Mouse (Mus musculus): ENCODE results near the gene Elmod3. TPM values are rescaled to one million over a fixed set of nuclear protein-coding genes. Genes with fewer than 3 reads are reported as not detected.

Elmod3 gene
- polyA plus RNA-seq, 1 experiment = 32.7 TPM

DNA sequence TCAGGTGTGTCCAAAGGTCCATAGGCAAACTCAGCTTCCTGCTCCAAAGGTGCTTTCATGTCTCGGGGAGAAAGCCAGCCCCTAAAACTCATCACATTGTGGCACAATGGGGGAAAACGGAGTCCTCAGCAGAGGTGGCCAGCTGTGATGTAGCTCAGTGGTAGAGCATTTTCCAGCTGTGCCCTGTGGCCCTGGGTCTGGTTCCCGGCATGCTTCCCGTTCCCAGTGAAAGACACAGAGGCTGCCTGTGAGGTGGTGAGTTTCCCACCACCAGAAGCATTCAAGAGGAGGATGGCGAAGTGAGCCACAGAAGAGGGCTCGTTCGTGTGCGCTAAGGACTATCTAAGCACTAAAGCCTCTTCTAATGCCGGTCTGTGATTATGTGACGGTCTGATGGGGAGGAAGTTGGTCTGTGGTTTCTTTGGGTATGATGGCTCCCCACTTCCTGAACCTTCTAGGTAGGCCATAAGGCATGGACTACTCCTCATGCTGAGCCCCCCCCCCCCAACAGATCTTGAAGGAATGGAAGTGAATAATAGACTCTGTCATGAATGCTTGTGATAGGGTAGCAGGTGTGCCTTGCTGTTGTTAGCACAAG, 47.6 kb downstream of the Elmod3 start:
- Histone ChIP-seq H3K4me1 (ENCODE audit: control insufficient read depth, insufficient read depth, low read length) (peaks cover 3% of the 10 kb centered on the region; the same call in 1 of the 2 replicates), H3K4me3 (replicated peaks; ENCODE audit: insufficient read depth, low read depth, low read length) (no peak overlapping the region), H3K27me3 (ENCODE audit: control insufficient read depth, insufficient read depth, low read length) (no peaks in the 10 kb centered on the region), H3K27ac (ENCODE audit: insufficient read depth, low read length) (no peak overlapping the region)
- no peak for TF ChIP-seq POLR2A (IDR thresholded peaks at IDR 0.05; ENCODE audit: borderline replicate concordance, insufficient read depth, low read length)
- TF ChIP-seq CTCF (IDR thresholded peaks at IDR 0.05; ENCODE audit: borderline replicate concordance, insufficient read depth, low read depth, low read length) = no peak
- WGBS = 92% methylated on average over 10 of the region's 10 CpGs
- DNase-seq = no peak

DNA sequence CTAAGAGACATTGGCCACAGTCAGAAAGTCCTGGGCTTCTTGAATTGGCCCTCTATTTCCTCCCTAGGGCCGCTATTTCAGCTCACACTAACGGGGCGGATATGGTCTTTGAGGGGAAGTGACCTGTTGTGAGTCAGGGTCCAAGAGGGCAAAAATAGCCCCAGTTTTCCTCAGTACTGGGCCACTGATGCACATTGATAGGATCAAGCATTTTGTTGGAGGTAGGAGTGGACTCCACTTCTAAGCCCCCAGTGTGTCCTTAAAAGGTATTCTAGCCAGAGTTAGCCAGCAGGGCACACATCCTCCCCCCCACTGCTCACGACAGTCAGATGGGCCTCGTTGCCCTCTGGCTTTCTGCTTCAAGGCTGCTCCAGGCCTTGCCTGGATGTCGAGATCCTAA, 48.2 kb downstream of the Elmod3 start:
- 62% methylated on average over 6 of the region's 6 CpGs for WGBS
- TF ChIP-seq POLR2A (IDR thresholded peaks at IDR 0.05; ENCODE audit: borderline replicate concordance, insufficient read depth, low read length) (no peak), CTCF (IDR thresholded peaks at IDR 0.05; ENCODE audit: borderline replicate concordance, insufficient read depth, low read depth, low read length) (no peak)

DNA sequence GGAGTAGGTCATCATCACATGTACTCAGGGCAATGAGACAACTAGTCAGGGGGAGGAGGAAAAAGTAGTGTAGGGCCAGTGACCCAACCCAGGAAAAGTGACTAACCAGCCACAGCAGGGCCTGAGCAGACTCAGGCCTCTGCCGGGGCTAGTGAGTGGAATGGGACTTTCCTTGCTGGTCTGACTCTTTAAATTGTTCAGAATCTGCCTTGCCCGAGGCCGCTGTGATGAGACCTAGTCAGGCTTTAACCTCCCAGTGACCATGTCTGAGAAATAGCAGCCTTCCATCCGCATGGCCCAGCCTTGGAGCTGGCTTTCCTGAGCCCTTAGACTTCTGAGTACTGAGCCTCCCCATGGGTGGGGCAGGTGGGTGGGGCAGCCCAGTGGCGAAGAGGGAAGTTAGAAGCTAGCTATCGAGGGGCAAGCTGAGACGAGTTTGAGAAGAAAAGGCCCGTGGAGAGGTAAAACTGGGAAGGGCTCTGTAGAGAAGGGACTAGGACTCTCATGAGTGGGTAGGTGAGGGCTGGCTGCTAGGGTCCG, 49.1 kb downstream of the Elmod3 start:
- Histone ChIP-seq H3K27me3 (ENCODE audit: control insufficient read depth, insufficient read depth, low read length) (no peaks in the 10 kb centered on the region), H3K4me1 (ENCODE audit: control insufficient read depth, insufficient read depth, low read length) (peaks cover 3% of the 10 kb centered on the region; the same call in 1 of the 2 replicates), H3K4me3 (replicated peaks; ENCODE audit: insufficient read depth, low read depth, low read length) (no peak overlapping the region), H3K27ac (ENCODE audit: insufficient read depth, low read length) (no peak overlapping the region)
- TF ChIP-seq POLR2A (IDR thresholded peaks at IDR 0.05; ENCODE audit: borderline replicate concordance, insufficient read depth, low read length) = no peak
- WGBS = 68% methylated on average over 9 of the region's 9 CpGs
- no peak for DNase-seq

More for the DNA sequence above, 48.2 kb downstream of the Elmod3 start:
- no peak for DNase-seq
- Histone ChIP-seq H3K4me3 (replicated peaks; ENCODE audit: insufficient read depth, low read depth, low read length) (no peak overlapping the region), H3K4me1 (ENCODE audit: control insufficient read depth, insufficient read depth, low read length) (peaks cover 3% of the 10 kb centered on the region; the same call in 1 of the 2 replicates), H3K27me3 (ENCODE audit: control insufficient read depth, insufficient read depth, low read length) (no peaks in the 10 kb centered on the region), H3K27ac (ENCODE audit: insufficient read depth, low read length) (no peak overlapping the region)

DNA sequence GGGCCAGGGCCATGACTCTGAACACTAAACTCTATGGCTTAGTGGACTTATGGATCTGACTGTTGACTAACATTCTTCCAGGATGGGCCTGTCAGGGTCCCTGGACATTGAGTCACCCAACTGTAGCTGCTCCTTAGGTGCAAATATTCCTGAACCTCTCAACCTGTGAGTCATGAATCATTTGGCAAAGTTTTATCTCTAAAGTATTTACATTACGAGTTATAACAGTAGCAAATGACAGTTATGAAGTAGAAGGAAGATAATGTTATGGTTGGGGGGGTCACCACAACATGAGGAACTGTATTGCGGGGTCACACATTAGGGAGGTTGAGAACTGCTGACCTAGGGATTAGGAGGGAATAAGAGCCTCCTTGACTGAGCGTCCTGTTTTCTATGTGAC, 50.4 kb downstream of the Elmod3 start:
- Histone ChIP-seq H3K4me3 (replicated peaks; ENCODE audit: insufficient read depth, low read depth, low read length) (no peak overlapping the region), H3K27ac (ENCODE audit: insufficient read depth, low read length) (no peak overlapping the region), H3K27me3 (ENCODE audit: control insufficient read depth, insufficient read depth, low read length) (no peaks in the 10 kb centered on the region), H3K4me1 (ENCODE audit: control insufficient read depth, insufficient read depth, low read length) (no peaks in the 10 kb centered on the region)
- TF ChIP-seq POLR2A (IDR thresholded peaks at IDR 0.05; ENCODE audit: borderline replicate concordance, insufficient read depth, low read length) (no peak), CTCF (IDR thresholded peaks at IDR 0.05; ENCODE audit: borderline replicate concordance, insufficient read depth, low read depth, low read length) (no peak)
- DNase-seq = no peak
- 86% methylated on average over 3 of the region's 3 CpGs for WGBS

DNA sequence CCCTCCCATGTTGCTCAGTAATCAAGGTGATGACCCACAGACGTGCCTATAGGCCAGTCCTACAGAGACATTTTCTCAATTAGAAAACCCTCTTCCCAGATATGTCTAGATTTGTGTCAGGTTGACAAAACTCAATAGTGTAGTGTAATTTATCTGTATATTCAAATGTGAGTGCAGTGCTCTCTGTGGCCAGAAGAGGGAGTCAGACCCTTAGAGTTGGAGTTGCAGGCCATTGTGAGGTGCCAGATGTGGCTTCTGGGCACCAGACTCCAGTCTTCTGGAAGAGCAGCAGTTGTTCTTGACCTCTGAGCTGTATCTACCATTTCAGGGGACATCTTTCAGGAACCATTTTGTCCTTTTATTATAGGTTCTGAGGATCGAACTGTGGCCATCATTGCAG, 51.1 kb downstream of the Elmod3 start:
- H3K27me3 ChIP-seq (ENCODE audit: control insufficient read depth, insufficient read depth, low read length) = no peaks in the 10 kb centered on the region
- H3K4me1 ChIP-seq (ENCODE audit: control insufficient read depth, insufficient read depth, low read length) = no peaks in the 10 kb centered on the region
- H3K4me3 ChIP-seq (replicated peaks; ENCODE audit: insufficient read depth, low read depth, low read length) = no peak overlapping the region
- 93% methylated on average over 2 of the region's 2 CpGs for WGBS
- TF ChIP-seq CTCF (IDR thresholded peaks at IDR 0.05; ENCODE audit: borderline replicate concordance, insufficient read depth, low read depth, low read length) (no peak), POLR2A (IDR thresholded peaks at IDR 0.05; ENCODE audit: borderline replicate concordance, insufficient read depth, low read length) (no peak)
- DNase-seq = no peak
- no peak overlapping the region for H3K27ac ChIP-seq (ENCODE audit: insufficient read depth, low read length)

DNA sequence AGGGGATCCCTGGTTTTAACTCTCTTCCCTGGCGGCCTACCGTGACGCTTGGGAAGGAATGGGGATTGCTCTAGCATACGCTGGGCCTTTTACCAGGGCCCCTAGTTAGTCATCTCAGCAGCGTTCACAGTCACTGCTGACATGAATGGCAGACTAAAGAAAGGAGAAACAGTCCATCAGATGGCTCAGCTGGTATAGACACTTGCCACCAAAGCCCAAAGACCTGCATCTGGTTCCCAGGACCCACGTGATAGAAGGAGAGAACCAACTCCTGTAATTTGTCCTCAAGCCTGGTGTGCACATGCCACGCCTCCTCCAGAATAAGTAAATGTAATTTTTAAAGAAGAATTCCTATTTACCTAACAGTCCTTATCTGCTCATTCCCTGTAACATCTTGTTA, 52.8 kb downstream of the Elmod3 start:
- Histone ChIP-seq H3K27ac (ENCODE audit: insufficient read depth, low read length) (no peak overlapping the region), H3K4me1 (ENCODE audit: control insufficient read depth, insufficient read depth, low read length) (no peaks in the 10 kb centered on the region), H3K27me3 (ENCODE audit: control insufficient read depth, insufficient read depth, low read length) (no peaks in the 10 kb centered on the region), H3K4me3 (replicated peaks; ENCODE audit: insufficient read depth, low read depth, low read length) (no peak overlapping the region)
- DNase-seq = no peak
- no peak for TF ChIP-seq POLR2A (IDR thresholded peaks at IDR 0.05; ENCODE audit: borderline replicate concordance, insufficient read depth, low read length)
- no peak for TF ChIP-seq CTCF (IDR thresholded peaks at IDR 0.05; ENCODE audit: borderline replicate concordance, insufficient read depth, low read depth, low read length)
- WGBS = 64% methylated on average over 7 of the region's 7 CpGs

DNA sequence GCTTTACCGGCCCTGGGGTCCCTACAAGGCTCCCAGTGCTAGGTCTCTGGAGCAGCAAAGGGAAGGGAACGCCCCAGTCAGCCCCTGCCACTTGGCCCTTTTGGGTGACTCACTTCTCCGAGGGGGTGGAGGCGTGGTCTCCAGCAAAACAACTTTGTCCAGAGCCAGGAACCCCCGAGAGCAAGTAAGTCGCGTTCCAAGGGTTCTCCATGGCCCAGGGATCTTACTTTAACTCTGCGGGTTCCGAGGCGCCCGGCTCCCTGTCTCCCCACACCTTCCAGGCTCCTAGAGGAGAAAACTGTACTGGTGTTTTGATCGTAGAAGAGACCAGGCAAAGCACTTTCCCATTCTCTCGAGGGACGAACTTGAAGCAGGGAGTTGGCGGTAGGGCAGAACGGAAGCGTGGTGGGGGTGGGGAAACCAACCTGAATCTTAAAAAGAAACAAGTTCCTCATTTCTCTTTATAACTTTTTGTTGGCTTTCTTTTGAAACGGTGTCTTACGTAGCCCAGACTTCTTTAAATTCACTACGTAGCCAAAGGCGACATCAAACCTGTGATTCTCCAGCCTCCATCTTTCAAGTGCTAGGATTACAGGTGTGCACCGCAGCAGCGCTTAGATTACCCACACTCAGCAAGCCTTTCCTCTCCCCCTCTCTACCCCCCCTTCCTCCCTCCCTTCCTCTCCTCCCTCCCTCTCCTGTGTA, 53.8 kb downstream of the Elmod3 start, which contains the start of gene Capg:
Capg (plus strand) TSS at position 109 of the 705 bp plus-strand sequence.
- H3K4me3 ChIP-seq (replicated peaks; ENCODE audit: insufficient read depth, low read depth, low read length) = no peak within 1 kb of the TSS
- 20% methylated on average over 23 of the region's 23 CpGs for WGBS
- no peaks in the 10 kb centered on the region for H3K27me3 ChIP-seq (ENCODE audit: control insufficient read depth, insufficient read depth, low read length)
- DNase-seq = no peak
- TF ChIP-seq CTCF (IDR thresholded peaks at IDR 0.05; ENCODE audit: borderline replicate concordance, insufficient read depth, low read depth, low read length) (no peak), POLR2A (IDR thresholded peaks at IDR 0.05; ENCODE audit: borderline replicate concordance, insufficient read depth, low read length) (no peak)
- H3K4me1 ChIP-seq (ENCODE audit: control insufficient read depth, insufficient read depth, low read length) = no peaks in the 10 kb centered on the region
- H3K27ac ChIP-seq (ENCODE audit: insufficient read depth, low read length) = 0 out of 2 replicates have a peak within 1 kb of the TSS, but pooled peaks have one; percentile 3

Measured in cerebellum, adult 2 months (tissue).